Mouse (Mus musculus) liver, embryonic 16.5 days (tissue): ENCODE data around the gene Arl15. TPM values are rescaled to one million over a fixed set of nuclear protein-coding genes. Genes with fewer than 3 reads are reported as not detected.

Experiments
- ATAC-seq: fragments of 200-750 bp; cut with Nextera tagmentation; 2 replicates; pipeline ENCODE4 v1.8.0; 2017; ENCODE audit warnings: low read depth, mild to moderate bottlenecking, moderate number of reproducible peaks, moderate library complexity
- H3K27ac ChIP-seq: fragments of 300-500 bp; sonication (generic); 2 replicates; pipeline ENCODE4 v1.5.1; 2014; ENCODE audit warnings: mild to moderate bottlenecking, low read length
- H3K27me3 ChIP-seq: fragments of 300-500 bp; sonication (generic); 2 replicates; pipeline ENCODE4 v1.6.1; 2014; ENCODE audit warnings: low read depth, low read length, mixed read lengths; ENCODE audit not compliant: control insufficient read depth, insufficient read depth
- H3K36me3 ChIP-seq: fragments of 300-500 bp; sonication (generic); 2 replicates; pipeline ENCODE4 v1.6.1; 2014; ENCODE audit warnings: mild to moderate bottlenecking; ENCODE audit not compliant: control insufficient read depth, insufficient read depth
- H3K4me1 ChIP-seq: fragments of 300-500 bp; sonication (generic); 2 replicates; pipeline ENCODE4 v1.6.1; 2014; ENCODE audit warnings: low read depth, low read length, mixed read lengths; ENCODE audit not compliant: control insufficient read depth
- H3K4me2 ChIP-seq: fragments of 300-500 bp; sonication (generic); 2 replicates; pipeline ENCODE4 v1.6.1; 2014; ENCODE audit warnings: low read depth, low read length, mixed read lengths
- H3K4me3 ChIP-seq: fragments of 300-500 bp; sonication (generic); 2 replicates; pipeline ENCODE4 v1.5.1; 2014; ENCODE audit warnings: low read depth, mild to moderate bottlenecking, low read length
- H3K9ac ChIP-seq: fragments of 300-500 bp; sonication (generic); 2 replicates; pipeline ENCODE4 v1.6.1; 2014; ENCODE audit warnings: low read depth, low read length
- H3K9me3 ChIP-seq: fragments of 300-500 bp; sonication (generic); replicated peaks from 2 replicates; pipeline ENCODE4 v1.6.1; 2016; ENCODE audit warnings: low read length; ENCODE audit not compliant: control insufficient read depth
- WGBS: fragments of 180-500 bp; shearing (Covaris S2); extraction: QIAGEN DNeasy Blood & Tissue Kit; methylation state at CpG from one replicate; pipeline ENCODE4 v1.1.7; 2014; ENCODE audit not compliant: insufficient replicate concordance; 5-methylcytosine and 5-hydroxymethylcytosine counted together
- polyA plus RNA-seq: library from polyadenylated mRNA; unstranded; fragments of >200 nt; fragmentation: Nextera tagmentation; extraction: Ambion mirVana; gene quantifications from 2 replicates; pipeline ENCODE4 v1.2.1, GENCODE M21; 2015

Gene Arl15
- polyA plus RNA-seq, 1 experiment from 2014 or later, result 2.9 TPM

- Histone ChIP-seq H3K4me1 (no peaks in the 10 kb centered on the region), H3K4me2 (no peak overlapping the region), H3K9me3 (no peaks in the 10 kb centered on the region), H3K4me3 (no peak overlapping the region), H3K27ac (no peak overlapping the region), H3K27me3 (no peaks in the 10 kb centered on the region), H3K9ac (no peak overlapping the region), H3K36me3 (no peaks in the 10 kb centered on the region)
- ATAC-seq, result no peak
- 92% methylated on average over 2 of the region's 2 CpGs for WGBS
Observed at GRCm38 (mm10) chr13:114128366-114128765, 334.1 kb downstream of the Arl15 start.

- ATAC-seq, result no peak
- no peak overlapping the region for H3K4me2 ChIP-seq
- H3K27me3 ChIP-seq, result no peaks in the 10 kb centered on the region
- H3K4me3 ChIP-seq, result no peak overlapping the region
- H3K36me3 ChIP-seq, result no peaks in the 10 kb centered on the region
- H3K9ac ChIP-seq, result no peak overlapping the region
- no peak overlapping the region for H3K27ac ChIP-seq
- H3K9me3 ChIP-seq, result no peaks in the 10 kb centered on the region
- no peaks in the 10 kb centered on the region for H3K4me1 ChIP-seq
- 83% methylated on average over 11 of the region's 11 CpGs for WGBS
Observed at GRCm38 (mm10) chr13:114129986-114130385, 335.7 kb downstream of the Arl15 start.

GRCm38 (mm10) chr13:114130566-114131319 lies 336.4 kb downstream of the Arl15 start:
- H3K27me3 ChIP-seq, result no peaks in the 10 kb centered on the region
- H3K9me3 ChIP-seq, result no peaks in the 10 kb centered on the region
- H3K4me3 ChIP-seq, result no peak overlapping the region
- no peak overlapping the region for H3K9ac ChIP-seq
- H3K4me1 ChIP-seq, result no peaks in the 10 kb centered on the region
- no peaks in the 10 kb centered on the region for H3K36me3 ChIP-seq
- WGBS, result 68% methylated on average over 11 of the region's 11 CpGs
- no peak for ATAC-seq
- H3K27ac ChIP-seq, result no peak overlapping the region
- no peak overlapping the region for H3K4me2 ChIP-seq

GRCm38 (mm10) chr13:114138921-114139320 lies 344.6 kb downstream of the Arl15 start:
- no peaks in the 10 kb centered on the region for H3K27me3 ChIP-seq
- WGBS, result 77% methylated on average over 8 of the region's 8 CpGs
- H3K9me3 ChIP-seq, result no peaks in the 10 kb centered on the region
- no peaks in the 10 kb centered on the region for H3K4me1 ChIP-seq
- no peak for ATAC-seq
- H3K36me3 ChIP-seq, result no peaks in the 10 kb centered on the region
- H3K27ac ChIP-seq, result no peak overlapping the region
- no peak overlapping the region for H3K9ac ChIP-seq
- H3K4me2 ChIP-seq, result no peak overlapping the region
- no peak overlapping the region for H3K4me3 ChIP-seq

- Histone ChIP-seq H3K36me3 (no peaks in the 10 kb centered on the region), H3K9me3 (no peaks in the 10 kb centered on the region), H3K27me3 (no peaks in the 10 kb centered on the region), H3K9ac (no peak overlapping the region), H3K4me1 (no peaks in the 10 kb centered on the region), H3K27ac (no peak overlapping the region), H3K4me3 (no peak overlapping the region), H3K4me2 (no peak overlapping the region)
- ATAC-seq, result no peak
- WGBS, result 76% methylated on average over 9 of the region's 9 CpGs
Observed at GRCm38 (mm10) chr13:114139570-114139969, 345.3 kb downstream of the Arl15 start.

GRCm38 (mm10) chr13:114142826-114143225 lies 348.5 kb downstream of the Arl15 start:
- H3K9ac ChIP-seq, result no peak overlapping the region
- H3K27me3 ChIP-seq, result no peaks in the 10 kb centered on the region
- H3K36me3 ChIP-seq, result no peaks in the 10 kb centered on the region
- no peak overlapping the region for H3K27ac ChIP-seq
- ATAC-seq, result no peak
- no peak overlapping the region for H3K4me2 ChIP-seq
- H3K9me3 ChIP-seq, result no peaks in the 10 kb centered on the region
- whole genome bisulfite sequencing, result 78% methylated on average over 8 of the region's 8 CpGs
- H3K4me1 ChIP-seq, result no peaks in the 10 kb centered on the region
- H3K4me3 ChIP-seq, result no peak overlapping the region

GRCm38 (mm10) chr13:114143247-114143646 lies 348.9 kb downstream of the Arl15 start:
- Histone ChIP-seq H3K36me3 (no peaks in the 10 kb centered on the region), H3K27ac (no peak overlapping the region), H3K9ac (no peak overlapping the region), H3K4me1 (no peaks in the 10 kb centered on the region), H3K4me2 (no peak overlapping the region), H3K9me3 (no peaks in the 10 kb centered on the region), H3K27me3 (no peaks in the 10 kb centered on the region), H3K4me3 (no peak overlapping the region)
- no peak for ATAC-seq
- WGBS, result 19% methylated on average over 1 of the region's 1 CpGs

- Histone ChIP-seq H3K27me3 (no peaks in the 10 kb centered on the region), H3K27ac (no peak overlapping the region), H3K4me1 (no peaks in the 10 kb centered on the region), H3K9me3 (no peaks in the 10 kb centered on the region), H3K36me3 (no peaks in the 10 kb centered on the region), H3K4me2 (no peak overlapping the region), H3K9ac (no peak overlapping the region), H3K4me3 (no peak overlapping the region)
- ATAC-seq, result no peak
- 64% methylated on average over 15 of the region's 15 CpGs for WGBS
Observed at GRCm38 (mm10) chr13:114144052-114145046, 350.0 kb downstream of the Arl15 start.

- Histone ChIP-seq H3K4me3 (no peak overlapping the region), H3K9me3 (no peaks in the 10 kb centered on the region), H3K27ac (no peak overlapping the region), H3K36me3 (no peaks in the 10 kb centered on the region), H3K27me3 (no peaks in the 10 kb centered on the region), H3K4me2 (no peak overlapping the region), H3K9ac (no peak overlapping the region), H3K4me1 (no peaks in the 10 kb centered on the region)
- ATAC-seq, result no peak
- 75% methylated on average over 8 of the region's 8 CpGs for WGBS
Observed at GRCm38 (mm10) chr13:114145249-114145648, 350.9 kb downstream of the Arl15 start.
